Mouse (Mus musculus) CH12.LX (cell line): Measurements from ENCODE around the gene Arhgap18. TPM values are rescaled to one million over a fixed set of nuclear protein-coding genes. Genes with fewer than 3 reads are reported as not detected.
A peak's percentile ranks its signal among the peaks of the same experiment; 100 is the strongest.

ENCODE experiments used
- DNase-seq: peaks from one replicate; pipeline ENCODE4 v3.0.0-alpha.2; 2013; ENCODE audit errors: extremely low read depth
- H3K27ac ChIP-seq: 2 replicates; pipeline ENCODE4 v1.5.1; 2012; ENCODE audit warnings: low read depth, mild to moderate bottlenecking, control low read depth, moderate library complexity; ENCODE audit not compliant: insufficient read depth
- H3K27me3 ChIP-seq: replicated peaks from 2 replicates; pipeline ENCODE3; 2012; ENCODE audit warnings: inconsistent platforms
- H3K36me3 ChIP-seq, 2 experiments: replicated peaks in 1 of 2; 2 replicates each; pipeline versions ENCODE3 to v1.6.1; 2012; ENCODE audit warnings: inconsistent platforms in 1 of 2, low read length in 1 of 2, mild to moderate bottlenecking in 1 of 2, mixed read lengths in 1 of 2, moderate library complexity in 1 of 2; ENCODE audit not compliant: control insufficient read depth in 1 of 2, insufficient read depth in 1 of 2
- H3K4me1 ChIP-seq, 2 experiments: 2 replicates each; pipeline ENCODE4 v1.6.1; 2012; ENCODE audit warnings: inconsistent platforms in 1 of 2, moderate library complexity in 1 of 2; ENCODE audit not compliant: insufficient read depth in 2 of 2, control insufficient read depth in 1 of 2
- H3K4me2 ChIP-seq: 2 replicates; pipeline ENCODE4 v1.6.1; 2012; ENCODE audit warnings: low read depth, mild to moderate bottlenecking, control low read depth; ENCODE audit not compliant: poor library complexity, insufficient read depth, severe bottlenecking
- H3K4me3 ChIP-seq, 3 experiments: fragments of 150-350 bp in 1 of 3; sonication (generic) in 1 of 3; replicated peaks in 1 of 3; 2 replicates each; pipeline versions ENCODE3 to v1.5.1; 2011 to 2012; ENCODE audit warnings: low read depth in 2 of 3, low read length in 2 of 3, mild to moderate bottlenecking in 2 of 3, moderate library complexity in 2 of 3, control low read depth in 1 of 3, improper control_type of control experiment in 1 of 3, inconsistent platforms in 1 of 3, mixed read lengths in 1 of 3; ENCODE audit not compliant: poor library complexity in 1 of 3
- H3K79me2 ChIP-seq: replicated peaks from 2 replicates; pipeline ENCODE4 v1.6.1; 2012; ENCODE audit warnings: mild to moderate bottlenecking, moderate library complexity; ENCODE audit not compliant: control insufficient read depth, poor library complexity, insufficient read depth, severe bottlenecking; ENCODE audit errors: extremely low read depth
- H3K9ac ChIP-seq: 2 replicates; pipeline ENCODE4 v1.6.1; 2012; ENCODE audit warnings: low read depth, mild to moderate bottlenecking, control low read depth, moderate library complexity; ENCODE audit not compliant: insufficient read depth
- H3K9me3 ChIP-seq: replicated peaks from 2 replicates; pipeline ENCODE3; 2012; ENCODE audit warnings: low read length, inconsistent platforms, mixed read lengths
- BHLHE40 ChIP-seq: IDR thresholded peaks from 2 replicates; pipeline ENCODE4 v1.6.1; 2011; ENCODE audit warnings: mild to moderate bottlenecking, low read depth, low read length, improper control_type of control experiment
- CHD1 ChIP-seq: IDR thresholded peaks from 2 replicates; pipeline ENCODE4 v1.6.1; 2012; ENCODE audit warnings: low read depth, low read length, improper control_type of control experiment, inconsistent platforms
- CTCF ChIP-seq, 2 experiments: IDR thresholded peaks in 1 of 2; conservative IDR thresholded peaks in 1 of 2; 2 replicates each; pipeline ENCODE4 v1.5.1; 2011 to 2012; ENCODE audit warnings: low read depth in 2 of 2, low read length in 2 of 2, improper control_type of control experiment in 1 of 2, inconsistent platforms in 1 of 2, mild to moderate bottlenecking in 1 of 2, moderate library complexity in 1 of 2
- E2F4 ChIP-seq: IDR thresholded peaks from 2 replicates; pipeline ENCODE4 v1.6.1; 2011; ENCODE audit warnings: low read depth, low read length, improper control_type of control experiment; ENCODE audit not compliant: insufficient replicate concordance
- ELF1 ChIP-seq: IDR thresholded peaks from 2 replicates; pipeline ENCODE4 v1.6.1; 2014; ENCODE audit warnings: low read depth, mild to moderate bottlenecking, inconsistent platforms, low read length, improper control_type of control experiment
- EP300 ChIP-seq: IDR thresholded peaks from 2 replicates; pipeline ENCODE4 v1.6.1; 2011; ENCODE audit warnings: low read length, improper control_type of control experiment
- ETS1 ChIP-seq: conservative IDR thresholded peaks from 2 replicates; pipeline ENCODE4 v1.6.1; 2012; ENCODE audit warnings: low read depth, mild to moderate bottlenecking, inconsistent platforms, low read length, improper control_type of control experiment, moderate library complexity
- GABPA ChIP-seq: IDR thresholded peaks from 2 replicates; pipeline ENCODE4 v1.6.1; 2012; ENCODE audit warnings: low read depth, low read length, improper control_type of control experiment, inconsistent platforms; ENCODE audit not compliant: insufficient replicate concordance
- HCFC1 ChIP-seq: IDR thresholded peaks from 2 replicates; pipeline ENCODE4 v1.6.1; 2012; ENCODE audit warnings: low read depth, mild to moderate bottlenecking, inconsistent platforms, low read length, improper control_type of control experiment
- IRF4 ChIP-seq: IDR thresholded peaks from 2 replicates; pipeline ENCODE4 v1.6.1; 2014; ENCODE audit warnings: low read depth, mild to moderate bottlenecking, inconsistent platforms, low read length, improper control_type of control experiment
- JUN ChIP-seq: IDR thresholded peaks from 2 replicates; pipeline ENCODE4 v1.6.1; 2011; ENCODE audit warnings: low read depth, mild to moderate bottlenecking, low read length, improper control_type of control experiment, moderate library complexity; ENCODE audit not compliant: insufficient read depth
- KAT2A ChIP-seq: IDR thresholded peaks from 2 replicates; pipeline ENCODE4 v1.6.1; 2012; ENCODE audit warnings: low read length, improper control_type of control experiment, inconsistent platforms; ENCODE audit not compliant: insufficient replicate concordance
- MAFK ChIP-seq: IDR thresholded peaks from 2 replicates; pipeline ENCODE4 v1.6.1; 2011; ENCODE audit warnings: low read length, improper control_type of control experiment; ENCODE audit not compliant: insufficient replicate concordance
- MAX ChIP-seq: IDR thresholded peaks from 2 replicates; pipeline ENCODE4 v1.6.1; 2011; ENCODE audit warnings: low read length, improper control_type of control experiment
- MEF2A ChIP-seq: IDR thresholded peaks from 2 replicates; pipeline ENCODE4 v1.6.1; 2014; ENCODE audit warnings: low read depth, mild to moderate bottlenecking, inconsistent platforms, low read length, improper control_type of control experiment, borderline replicate concordance
- MXI1 ChIP-seq: IDR thresholded peaks from 2 replicates; pipeline ENCODE4 v1.6.1; 2011; ENCODE audit warnings: mild to moderate bottlenecking, low read depth, low read length, improper control_type of control experiment
- MYC ChIP-seq: IDR thresholded peaks from 2 replicates; pipeline ENCODE4 v1.6.1; 2011; ENCODE audit warnings: low read depth, mild to moderate bottlenecking, improper control_type of control experiment, low read length
- PAX5 ChIP-seq: IDR thresholded peaks from 2 replicates; pipeline ENCODE4 v1.6.1; 2012; ENCODE audit warnings: low read length, inconsistent platforms, mixed read lengths
- POLR2A ChIP-seq: IDR thresholded peaks from 2 replicates; pipeline ENCODE4 v1.6.1; 2011; ENCODE audit warnings: low read depth, mild to moderate bottlenecking, improper control_type of control experiment, low read length
- POLR2AphosphoS2 ChIP-seq: IDR thresholded peaks from 2 replicates; pipeline ENCODE4 v1.6.1; 2011; ENCODE audit warnings: low read depth, low read length, improper control_type of control experiment
- RAD21 ChIP-seq: IDR thresholded peaks from 2 replicates; pipeline ENCODE4 v1.6.1; 2011; ENCODE audit warnings: low read depth, mild to moderate bottlenecking, low read length, improper control_type of control experiment, moderate library complexity
- RCOR1 ChIP-seq: conservative IDR thresholded peaks from 2 replicates; pipeline ENCODE4 v1.6.1; 2012; ENCODE audit warnings: low read depth, mild to moderate bottlenecking, inconsistent platforms, low read length, improper control_type of control experiment
- SIN3A ChIP-seq: IDR thresholded peaks from 2 replicates; pipeline ENCODE4 v1.6.1; 2012; ENCODE audit warnings: low read length, improper control_type of control experiment, inconsistent platforms
- SMC3 ChIP-seq: IDR thresholded peaks from 2 replicates; pipeline ENCODE4 v1.6.1; 2011; ENCODE audit warnings: low read depth, low read length, improper control_type of control experiment
- TBP ChIP-seq: conservative IDR thresholded peaks from 2 replicates; pipeline ENCODE4 v1.6.1; 2011; ENCODE audit warnings: low read depth, low read length, improper control_type of control experiment
- UBTF ChIP-seq: IDR thresholded peaks from 2 replicates; pipeline ENCODE4 v1.6.1; 2012; ENCODE audit warnings: low read depth, mild to moderate bottlenecking, inconsistent platforms, low read length, improper control_type of control experiment, moderate library complexity
- USF1 ChIP-seq: IDR thresholded peaks from 2 replicates; pipeline ENCODE4 v1.6.1; 2014; ENCODE audit warnings: low read depth, mild to moderate bottlenecking, inconsistent platforms, low read length, improper control_type of control experiment
- ZC3H11A ChIP-seq: IDR thresholded peaks from 2 replicates; pipeline ENCODE4 v1.6.1; 2012; ENCODE audit warnings: low read depth, mild to moderate bottlenecking, inconsistent platforms, low read length, improper control_type of control experiment
- ZKSCAN1 ChIP-seq: IDR thresholded peaks from 2 replicates; pipeline ENCODE4 v1.6.1; 2012; ENCODE audit warnings: low read depth, inconsistent platforms, low read length, improper control_type of control experiment, borderline replicate concordance
- ZMIZ1 ChIP-seq: IDR thresholded peaks from 2 replicates; pipeline ENCODE4 v1.6.1; 2012; ENCODE audit warnings: low read depth, mild to moderate bottlenecking, inconsistent platforms, low read length, improper control_type of control experiment
- ZNF384 ChIP-seq: IDR thresholded peaks from 2 replicates; pipeline ENCODE4 v1.6.1; 2012; ENCODE audit warnings: low read depth, low read length, improper control_type of control experiment, inconsistent platforms
- dilution Hi-C: fragments of 300-500 bp; cut with MboI; formaldehyde crosslinking; loops from 2 replicates; pipeline ENCODE4 v1.14.3; 2020; ENCODE audit warnings: low sequenced_read_pairs; ENCODE audit not compliant: extremely low pct_unique_long_range_greater_than_20kb, extremely low pct_ligation_motif_present
- in situ Hi-C: fragments of 300-500 bp; cut with MboI; formaldehyde crosslinking; loops from 3 replicates; pipeline ENCODE4 v1.14.3; 2019; ENCODE audit warnings: low sequenced_read_pairs, low pct_ligation_motif_present, low pct_unique_long_range_greater_than_20kb, mixed read lengths
- polyA plus RNA-seq: library from polyadenylated mRNA; unstranded; fragments of >175 nt; gene quantifications from 2 replicates; pipeline ENCODE4 v1.2.1, GENCODE M21; 2012; ENCODE audit warnings: low read depth; ENCODE audit not compliant: insufficient read length
- total RNA-seq, 2 experiments: library from RNA; depleted of rRNA; stranded (reverse); fragments of 300-350 nt in 1 of 2; fragments of >200 nt in 1 of 2; gene quantifications; 2 replicates each; pipeline ENCODE4 v1.2.3; 2012 to 2014

Arhgap18 gene
- total and polyA plus RNA-seq, 3 experiments, result 3.3 to 4.2 (median 3.3) TPM

- no peak overlapping the region for H3K27ac ChIP-seq
- no peak overlapping the region for H3K4me2 ChIP-seq
- TF ChIP-seq PAX5, result no peak
- TF ChIP-seq UBTF, result no peak
- TF ChIP-seq MXI1, result no peak
- TF ChIP-seq ELF1, result no peak
- TF ChIP-seq ZNF384, result no peak
- no peak for TF ChIP-seq POLR2AphosphoS2
- no peak for TF ChIP-seq MEF2A
- TF ChIP-seq SMC3, result no peak
- no peak for TF ChIP-seq ZKSCAN1
- no peak for TF ChIP-seq E2F4
- TF ChIP-seq JUN, result no peak
- TF ChIP-seq RCOR1, result no peak
- TF ChIP-seq TBP, result no peak
- no peak for TF ChIP-seq BHLHE40
- no peak for TF ChIP-seq KAT2A
- H3K9ac ChIP-seq, result no peak overlapping the region
- no peak overlapping the region for H3K4me3 ChIP-seq
- in situ Hi-C loops (no loop called here), dilution Hi-C loops (no loop called here)
- H3K36me3 ChIP-seq, result no peaks in the 10 kb centered on the region
- peaks cover 4 to 14% of the 10 kb centered on the region in 2 experiments; a peak in 2 of 4 replicates for H3K4me1 ChIP-seq
- no peaks in the 10 kb centered on the region for H3K27me3 ChIP-seq
- DNase-seq, result no peak
- H3K79me2 ChIP-seq, result no peaks in the 10 kb centered on the region
- H3K9me3 ChIP-seq, result no peaks in the 10 kb centered on the region
These were observed 36.5 kb downstream of the Arhgap18 start for GRCm38 (mm10) chr10:26789680-26790079.

DNA sequence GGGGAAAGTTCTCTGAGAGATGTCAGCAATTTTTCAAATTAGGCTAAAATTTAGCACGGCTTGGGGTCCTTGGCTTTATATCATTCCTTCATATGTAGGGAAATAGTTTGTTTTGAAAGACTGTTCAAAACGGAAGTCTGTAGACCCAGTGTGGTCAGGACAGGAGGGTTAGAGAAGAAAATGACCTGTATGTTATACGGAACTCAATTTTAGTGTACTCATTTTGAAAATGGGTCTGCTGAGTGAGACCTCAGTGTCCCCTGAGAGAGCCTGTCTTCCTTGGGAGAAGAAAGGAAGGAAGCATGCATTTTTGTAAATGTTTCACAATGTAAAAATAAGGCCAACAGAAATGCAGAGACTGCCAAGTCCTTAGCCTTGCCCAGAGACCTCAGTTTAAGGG, 38.6 kb downstream of the Arhgap18 start:
- no peak for DNase-seq
- Histone ChIP-seq H3K4me3 (no peak overlapping the region), H3K9ac (no peak overlapping the region), H3K4me1 (peaks cover 4 to 14% of the 10 kb centered on the region in 2 experiments; a peak in 2 of 4 replicates), H3K4me2 (no peak overlapping the region), H3K9me3 (no peaks in the 10 kb centered on the region), H3K36me3 (no peaks in the 10 kb centered on the region), H3K79me2 (no peaks in the 10 kb centered on the region), H3K27ac (no peak overlapping the region), H3K27me3 (no peaks in the 10 kb centered on the region)
- in situ Hi-C loops (no loop called here), dilution Hi-C loops (no loop called here)
- no peak for TF ChIP-seq ZNF384
- no peak for TF ChIP-seq ELF1
- no peak for TF ChIP-seq SMC3
- TF ChIP-seq IRF4, result peak; percentile 61
- no peak for TF ChIP-seq HCFC1
- TF ChIP-seq MXI1, result no peak
- no peak for TF ChIP-seq JUN
- TF ChIP-seq USF1, result no peak
- TF ChIP-seq MEF2A, result no peak
- TF ChIP-seq MAFK, result no peak
- no peak for TF ChIP-seq KAT2A
- no peak for TF ChIP-seq POLR2A
- no peak for TF ChIP-seq CTCF (conservative IDR thresholded peaks at IDR 0.05 in 1 of 2, IDR thresholded peaks at IDR 0.05 in 1 of 2; ENCODE audit: low read depth in 2 of 2, low read length in 2 of 2)
- no peak for TF ChIP-seq GABPA
- no peak for TF ChIP-seq UBTF
- TF ChIP-seq MYC, result no peak
- no peak for TF ChIP-seq RCOR1
- no peak for TF ChIP-seq ZMIZ1
- no peak for TF ChIP-seq ZKSCAN1
- no peak for TF ChIP-seq MAX
- TF ChIP-seq EP300, result peak; percentile 60
- no peak for TF ChIP-seq RAD21
- no peak for TF ChIP-seq CHD1
- 0 out of 2 replicates have a peak, but pooled peaks have one; percentile 16 for TF ChIP-seq ETS1
- TF ChIP-seq ZC3H11A, result no peak
- TF ChIP-seq TBP, result no peak
- no peak for TF ChIP-seq SIN3A
- peak; percentile 56; the same call in 1 of the 2 replicates for TF ChIP-seq BHLHE40
- no peak for TF ChIP-seq PAX5
